Mouse (Mus musculus) thymus, adult 2 months (tissue): ENCODE data around the gene Gm8439.

Experiments used
- CTCF ChIP-seq: fragments of 200-500 bp; IDR thresholded peaks from 2 replicates; pipeline ENCODE4 v1.5.1; 2012; ENCODE audit warnings: mild to moderate bottlenecking, control low read depth, low read length, moderate library complexity, borderline replicate concordance; ENCODE audit not compliant: control insufficient read depth, poor library complexity, insufficient read depth; ENCODE audit errors: extremely low read depth
- POLR2A ChIP-seq: fragments of 200-500 bp; IDR thresholded peaks from 2 replicates; pipeline ENCODE4 v1.6.1; 2012; ENCODE audit warnings: mild to moderate bottlenecking, low read length, control low read depth, moderate library complexity; ENCODE audit not compliant: control insufficient read depth, poor library complexity, insufficient read depth; ENCODE audit errors: extremely low read depth

DNA sequence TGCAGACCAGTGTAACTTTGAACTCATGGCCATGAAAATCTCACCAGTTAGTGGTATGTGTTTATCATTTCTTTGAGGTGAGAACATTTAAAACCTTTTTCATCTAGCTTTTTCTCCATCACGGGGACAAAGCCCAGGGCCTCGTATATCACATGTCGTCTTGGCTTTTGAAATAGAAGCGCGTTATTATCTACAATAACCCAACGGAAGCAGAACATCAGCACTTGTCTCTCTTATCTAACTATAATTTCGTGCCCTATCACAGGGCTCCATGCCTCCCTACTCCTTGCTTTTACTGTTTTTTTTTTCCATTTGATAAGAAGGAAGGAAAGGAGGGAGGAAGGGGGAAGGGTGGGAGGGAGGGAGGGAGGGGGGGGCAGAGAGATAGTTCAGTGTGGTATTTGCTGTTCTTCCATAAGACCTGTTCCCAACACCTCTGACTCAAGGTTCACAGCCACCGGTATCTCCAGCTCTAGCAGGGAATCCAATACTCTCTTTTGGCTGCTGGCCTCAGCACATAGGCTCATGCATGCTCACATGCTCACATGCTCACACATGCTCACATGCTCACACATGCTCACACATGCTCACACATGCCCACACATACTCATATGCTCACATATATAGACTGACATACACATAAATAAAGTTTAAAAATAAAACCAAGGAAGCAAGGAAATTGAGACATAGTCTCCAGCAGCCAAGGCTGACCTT, 41.8 kb downstream of the Gm8439 start:
- no peak for TF ChIP-seq POLR2A
- TF ChIP-seq CTCF = no peak
